Mouse (Mus musculus): Measurements from ENCODE around the gene Cilp2.

GRCm38 (mm10) chr8:69915748-69916147 is 28.3 kb upstream of the Cilp2 start:
- TF ChIP-seq POLR2A (IDR thresholded peaks at IDR 0.05; ENCODE audit: low read depth, low read length) (no peak), CTCF (IDR thresholded peaks at IDR 0.05; ENCODE audit: extremely low read depth, insufficient read depth, insufficient read length, insufficient replicate concordance) (no peak)

Data from spleen, adult 2 months (tissue).